Mouse (Mus musculus) spleen, adult 2 months (tissue): ENCODE results near the gene Cxadr. TPM values are rescaled to one million over a fixed set of nuclear protein-coding genes. Genes with fewer than 3 reads are reported as not detected.

ENCODE experiments used
- DNase-seq, 2 experiments: peaks; one replicate each; pipeline versions ENCODE4 v3.0.0 to v3.0.0-alpha.2; 2012 to 2021; ENCODE audit warnings: low spot score in 2 of 2, low read depth in 1 of 2
- H3K27ac ChIP-seq: fragments of 200-500 bp; 2 replicates; pipeline ENCODE4 v1.5.1; 2012; ENCODE audit warnings: low read length, inconsistent platforms; ENCODE audit not compliant: insufficient read depth
- H3K27me3 ChIP-seq: fragments of 200-500 bp; 2 replicates; pipeline ENCODE4 v1.6.1; 2012; ENCODE audit warnings: mild to moderate bottlenecking, moderate library complexity, low read length, inconsistent platforms; ENCODE audit not compliant: control insufficient read depth, insufficient read depth
- H3K36me3 ChIP-seq: fragments of 200-500 bp; 2 replicates; pipeline ENCODE4 v1.6.1; 2012; ENCODE audit warnings: mild to moderate bottlenecking, low read length, inconsistent platforms; ENCODE audit not compliant: control insufficient read depth, insufficient read depth
- H3K4me1 ChIP-seq: fragments of 200-500 bp; 2 replicates; pipeline ENCODE4 v1.6.1; 2011; ENCODE audit warnings: inconsistent platforms; ENCODE audit not compliant: control insufficient read depth, insufficient read depth, insufficient read length
- H3K4me3 ChIP-seq: fragments of 200-500 bp; 2 replicates; pipeline ENCODE4 v1.5.1; 2011; ENCODE audit warnings: mild to moderate bottlenecking, inconsistent platforms; ENCODE audit not compliant: insufficient read depth, insufficient read length; ENCODE audit errors: extremely low read depth
- CTCF ChIP-seq: fragments of 200-500 bp; IDR thresholded peaks from 2 replicates; pipeline ENCODE4 v1.5.1; 2011; ENCODE audit warnings: mild to moderate bottlenecking, inconsistent platforms; ENCODE audit not compliant: insufficient read depth, insufficient read length, insufficient replicate concordance; ENCODE audit errors: extremely low read depth
- POLR2A ChIP-seq: fragments of 200-500 bp; IDR thresholded peaks from 2 replicates; pipeline ENCODE4 v1.6.1; 2011; ENCODE audit warnings: low read depth, low read length, inconsistent platforms
- WGBS: fragments of 180-500 bp; shearing (Covaris S2); methylation state at CpG from one replicate; pipeline ENCODE4 v1.1.7; 2018; 5-methylcytosine and 5-hydroxymethylcytosine counted together
- polyA plus RNA-seq: library from polyadenylated mRNA; depleted of rRNA; stranded (reverse); fragments of >200 nt; gene quantifications from 2 replicates; pipeline ENCODE4 v1.2.3, GENCODE M21; 2012

Cxadr gene
- polyA plus RNA-seq, 1 experiment, result 1.5 TPM

- Histone ChIP-seq H3K4me1 (peaks cover 8% of the 10 kb centered on the region; the same call in 1 of the 2 replicates), H3K27ac (no peak overlapping the region), H3K36me3 (no peaks in the 10 kb centered on the region), H3K27me3 (no peaks in the 10 kb centered on the region), H3K4me3 (no peak overlapping the region)
- no peak for TF ChIP-seq CTCF
- no peak for TF ChIP-seq POLR2A
- DNase-seq, result no peak
- 87% methylated on average over 11 of the region's 11 CpGs for WGBS
Observed at GRCm38 (mm10) chr16:78265826-78266225, 35.5 kb upstream of the Cxadr start.

GRCm38 (mm10) chr16:78267453-78267852 is 33.8 kb upstream of the Cxadr start:
- TF ChIP-seq CTCF, result no peak
- no peaks in the 10 kb centered on the region for H3K27me3 ChIP-seq
- H3K4me1 ChIP-seq, result peaks cover 8% of the 10 kb centered on the region; the same call in 1 of the 2 replicates
- H3K27ac ChIP-seq, result no peak overlapping the region
- DNase-seq, result peak in 1 of 2 experiments; percentile 25
- H3K4me3 ChIP-seq, result no peak overlapping the region
- no peaks in the 10 kb centered on the region for H3K36me3 ChIP-seq

GRCm38 (mm10) chr16:78268167-78268566 is 33.1 kb upstream of the Cxadr start:
- peaks cover 8% of the 10 kb centered on the region; the same call in 1 of the 2 replicates for H3K4me1 ChIP-seq
- no peak overlapping the region for H3K27ac ChIP-seq
- H3K27me3 ChIP-seq, result no peaks in the 10 kb centered on the region
- DNase-seq, result no peak
- H3K4me3 ChIP-seq, result no peak overlapping the region
- H3K36me3 ChIP-seq, result no peaks in the 10 kb centered on the region
- 84% methylated on average over 3 of the region's 3 CpGs for WGBS
- TF ChIP-seq POLR2A (no peak), CTCF (no peak)

- no peak overlapping the region for H3K4me3 ChIP-seq
- WGBS, result 85% methylated on average over 9 of the region's 9 CpGs
- H3K27ac ChIP-seq, result no peak overlapping the region
- no peak for DNase-seq
- no peaks in the 10 kb centered on the region for H3K27me3 ChIP-seq
- H3K4me1 ChIP-seq, result no peaks in the 10 kb centered on the region
- TF ChIP-seq CTCF (no peak), POLR2A (no peak)
- H3K36me3 ChIP-seq, result no peaks in the 10 kb centered on the region
Observed at GRCm38 (mm10) chr16:78274825-78275455, 26.3 kb upstream of the Cxadr start.

- no peaks in the 10 kb centered on the region for H3K4me1 ChIP-seq
- no peaks in the 10 kb centered on the region for H3K36me3 ChIP-seq
- TF ChIP-seq POLR2A (no peak), CTCF (no peak)
- no peaks in the 10 kb centered on the region for H3K27me3 ChIP-seq
- DNase-seq, result no peak
- H3K4me3 ChIP-seq, result no peak overlapping the region
- no peak overlapping the region for H3K27ac ChIP-seq
- WGBS, result 43% methylated on average over 4 of the region's 4 CpGs
Observed at GRCm38 (mm10) chr16:78277567-78277966, 23.7 kb upstream of the Cxadr start.

GRCm38 (mm10) chr16:78280093-78280881 is 21.0 kb upstream of the Cxadr start:
- no peak for DNase-seq
- Histone ChIP-seq H3K4me1 (no peaks in the 10 kb centered on the region), H3K27me3 (no peaks in the 10 kb centered on the region), H3K4me3 (no peak overlapping the region), H3K27ac (no peak overlapping the region), H3K36me3 (no peaks in the 10 kb centered on the region)
- WGBS, result 90% methylated on average over 5 of the region's 5 CpGs
- no peak for TF ChIP-seq CTCF
- no peak for TF ChIP-seq POLR2A

- DNase-seq, result no peak
- H3K36me3 ChIP-seq, result no peaks in the 10 kb centered on the region
- whole genome bisulfite sequencing, result 84% methylated on average over 5 of the region's 5 CpGs
- no peak overlapping the region for H3K27ac ChIP-seq
- TF ChIP-seq POLR2A (no peak), CTCF (no peak)
- H3K4me3 ChIP-seq, result no peak overlapping the region
- no peaks in the 10 kb centered on the region for H3K27me3 ChIP-seq
- H3K4me1 ChIP-seq, result no peaks in the 10 kb centered on the region
Observed at GRCm38 (mm10) chr16:78283231-78283630, 18.1 kb upstream of the Cxadr start.
